Mouse (Mus musculus): ENCODE data around the gene Slc26a9.

GRCm38 (mm10) chr1:131702094-131702766 is 41.6 kb upstream of the Slc26a9 start:
- no peak for TF ChIP-seq CTCF (conservative IDR thresholded peaks at IDR 0.05; ENCODE audit: low read length)
- TF ChIP-seq NANOG (IDR thresholded peaks at IDR 0.05; ENCODE audit: borderline replicate concordance, low read length): no peak
- no peak for TF ChIP-seq POU5F1 (IDR thresholded peaks at IDR 0.05; ENCODE audit: borderline replicate concordance, low read length)

Measured in E14TG2a.4 (cell line).